Mouse (Mus musculus) liver, adult 2 months (tissue): ENCODE data around the gene Kcna7. TPM values are rescaled to one million over a fixed set of nuclear protein-coding genes. Genes with fewer than 3 reads are reported as not detected.

Experiments
- DNase-seq: peaks from one replicate; pipeline ENCODE4 v3.0.0-alpha.2; 2011; ENCODE audit warnings: low read depth, low spot score; ENCODE audit errors: extremely low read depth
- H3K27ac ChIP-seq: fragments of 200-500 bp; replicated peaks from 2 replicates; pipeline ENCODE4 v1.5.1; 2012; ENCODE audit warnings: low read depth, mild to moderate bottlenecking, control low read depth, inconsistent platforms, low read length; ENCODE audit not compliant: insufficient read depth
- H3K27me3 ChIP-seq: fragments of 200-500 bp; 2 replicates; pipeline ENCODE4 v1.6.1; 2012; ENCODE audit warnings: mild to moderate bottlenecking, moderate library complexity, low read length, inconsistent platforms; ENCODE audit not compliant: control insufficient read depth, insufficient read depth
- H3K36me3 ChIP-seq: fragments of 200-500 bp; 2 replicates; pipeline ENCODE4 v1.6.1; 2012; ENCODE audit warnings: low read length, inconsistent platforms; ENCODE audit not compliant: control insufficient read depth, insufficient read depth
- H3K4me1 ChIP-seq: fragments of 200-500 bp; 2 replicates; pipeline ENCODE4 v1.6.1; 2011; ENCODE audit warnings: low read length; ENCODE audit not compliant: control insufficient read depth, insufficient read depth
- H3K4me3 ChIP-seq: fragments of 200-500 bp; 2 replicates; pipeline ENCODE4 v1.5.1; 2011; ENCODE audit warnings: low read depth, mild to moderate bottlenecking, control low read depth, low read length, moderate library complexity; ENCODE audit not compliant: insufficient read depth
- H3K79me2 ChIP-seq: fragments of 200-500 bp; 2 replicates; pipeline ENCODE4 v1.6.1; 2012; ENCODE audit warnings: inconsistent platforms, mild to moderate bottlenecking, low read length, moderate library complexity; ENCODE audit not compliant: control insufficient read depth, insufficient read depth
- H3K9ac ChIP-seq: fragments of 200-500 bp; 2 replicates; pipeline ENCODE4 v1.6.1; 2012; ENCODE audit warnings: low read depth, mild to moderate bottlenecking, control low read depth, inconsistent platforms, low read length
- CTCF ChIP-seq: fragments of 200-500 bp; IDR thresholded peaks from 2 replicates; pipeline ENCODE4 v1.5.1; 2011; ENCODE audit warnings: low read depth, low read length, control low read depth
- POLR2A ChIP-seq: fragments of 200-500 bp; IDR thresholded peaks from 2 replicates; pipeline ENCODE4 v1.6.1; 2011; ENCODE audit warnings: low read length, control low read depth; ENCODE audit not compliant: insufficient read depth; ENCODE audit errors: extremely low read depth
- WGBS: fragments of 180-500 bp; shearing (Covaris S2); methylation state at CpG from one replicate; pipeline ENCODE4 v1.1.7; 2018; 5-methylcytosine and 5-hydroxymethylcytosine counted together
- polyA plus RNA-seq: library from polyadenylated mRNA; depleted of rRNA; stranded (reverse); fragments of >200 nt; gene quantifications from 2 replicates; pipeline ENCODE4 v1.2.3, GENCODE M21; 2012
- total RNA-seq: library from RNA; depleted of rRNA; stranded (reverse); fragments of >200 nt; gene quantifications from 2 replicates; pipeline ENCODE4 v1.2.3, GENCODE M21; 2014

Gene Kcna7
- total and polyA plus RNA-seq, 2 experiments: under 0.01 TPM; not detected in 1

DNA sequence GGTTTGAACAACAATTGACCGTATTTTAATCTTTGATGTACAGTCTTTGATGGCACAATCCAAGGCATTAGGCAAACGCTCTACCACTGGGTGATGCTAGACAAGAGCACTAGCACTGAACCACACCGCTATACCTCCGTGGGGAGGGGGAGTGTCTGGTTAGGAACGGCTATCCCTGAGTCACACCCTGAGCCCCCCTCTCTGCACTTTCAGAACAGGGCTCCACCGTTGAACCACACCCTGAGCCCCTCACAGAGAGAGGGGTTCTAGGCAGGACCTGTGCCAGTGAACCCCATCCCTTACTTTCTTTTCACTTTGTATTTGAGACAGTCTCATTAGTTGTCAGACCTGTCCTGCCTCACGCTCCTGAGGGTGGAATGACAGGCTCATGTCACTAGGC is 2.9 kb downstream of the Kcna7 start:
- DNase-seq: no peak
- peaks cover 12% of the 10 kb centered on the region for H3K27me3 ChIP-seq
- 73% methylated on average over 7 of the region's 7 CpGs for WGBS

DNA sequence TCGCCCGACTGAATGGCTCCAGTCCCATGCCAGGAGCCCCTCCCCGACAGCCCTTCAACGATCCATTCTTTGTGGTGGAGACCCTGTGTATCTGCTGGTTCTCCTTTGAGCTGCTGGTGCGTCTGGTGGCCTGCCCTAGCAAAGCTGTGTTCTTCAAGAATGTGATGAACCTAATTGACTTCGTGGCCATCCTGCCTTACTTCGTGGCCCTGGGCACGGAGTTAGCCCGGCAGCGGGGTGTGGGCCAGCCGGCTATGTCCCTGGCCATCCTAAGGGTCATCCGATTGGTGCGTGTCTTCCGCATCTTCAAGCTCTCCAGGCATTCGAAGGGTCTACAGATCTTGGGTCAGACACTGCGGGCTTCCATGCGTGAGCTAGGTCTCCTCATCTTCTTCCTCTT is 3.5 kb downstream of the Kcna7 start:
- no peak overlapping the region for H3K9ac ChIP-seq
- no peaks in the 10 kb centered on the region for H3K36me3 ChIP-seq
- no peak overlapping the region for H3K4me3 ChIP-seq
- no peak overlapping the region for H3K27ac ChIP-seq
- WGBS: 90% methylated on average over 17 of the region's 17 CpGs
- TF ChIP-seq POLR2A: no peak
- TF ChIP-seq CTCF: no peak
- DNase-seq: no peak
- H3K4me1 ChIP-seq: peaks cover 2% of the 10 kb centered on the region; the same call in 1 of the 2 replicates
- H3K79me2 ChIP-seq: no peaks in the 10 kb centered on the region
- H3K27me3 ChIP-seq: peaks cover 12% of the 10 kb centered on the region

More for the DNA sequence above, 2.9 kb downstream of the Kcna7 start:
- no peak overlapping the region for H3K4me3 ChIP-seq
- peaks cover 2% of the 10 kb centered on the region; the same call in 1 of the 2 replicates for H3K4me1 ChIP-seq
- no peaks in the 10 kb centered on the region for H3K36me3 ChIP-seq
- no peak overlapping the region for H3K27ac ChIP-seq
- no peaks in the 10 kb centered on the region for H3K79me2 ChIP-seq
- H3K9ac ChIP-seq: no peak overlapping the region
- no peak for TF ChIP-seq POLR2A
- TF ChIP-seq CTCF: no peak

DNA sequence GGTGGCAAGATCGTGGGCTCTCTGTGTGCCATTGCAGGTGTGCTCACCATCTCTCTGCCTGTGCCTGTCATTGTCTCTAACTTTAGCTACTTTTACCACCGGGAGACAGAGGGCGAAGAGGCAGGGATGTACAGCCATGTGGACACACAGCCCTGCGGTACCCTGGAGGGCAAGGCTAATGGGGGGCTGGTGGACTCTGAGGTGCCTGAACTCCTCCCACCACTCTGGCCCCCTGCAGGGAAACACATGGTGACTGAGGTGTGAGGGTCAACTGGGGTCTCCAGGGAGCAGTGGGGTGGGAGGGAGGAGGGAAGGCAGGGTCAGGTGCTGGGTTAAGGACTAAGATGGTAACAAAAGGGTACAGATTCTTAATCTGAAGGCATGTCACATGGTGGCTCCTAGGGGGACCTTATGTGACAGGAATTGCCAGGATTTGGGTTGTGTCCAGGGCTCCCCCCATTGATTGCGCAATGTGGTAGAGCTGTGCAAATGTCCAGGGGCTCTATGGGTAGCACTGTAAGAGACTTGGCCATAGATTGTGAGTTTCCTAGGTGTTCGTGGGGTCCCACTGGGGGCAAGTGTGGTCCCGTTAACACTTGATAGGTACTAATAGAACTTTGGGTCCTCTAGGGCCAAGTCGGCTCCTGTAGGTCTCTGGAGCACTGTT is 4.2 kb downstream of the Kcna7 start:
- H3K27me3 ChIP-seq: peaks cover 18% of the 10 kb centered on the region
- H3K4me1 ChIP-seq: peaks cover 2% of the 10 kb centered on the region; the same call in 1 of the 2 replicates
- WGBS: 85% methylated on average over 8 of the region's 8 CpGs
- TF ChIP-seq CTCF: no peak
- no peak for TF ChIP-seq POLR2A
- H3K4me3 ChIP-seq: no peak overlapping the region
- no peaks in the 10 kb centered on the region for H3K36me3 ChIP-seq
- no peak overlapping the region for H3K9ac ChIP-seq
- DNase-seq: no peak
- no peaks in the 10 kb centered on the region for H3K79me2 ChIP-seq
- H3K27ac ChIP-seq: no peak overlapping the region

GRCm38 (mm10) chr7:45412421-45412820 is 7.0 kb downstream of the Kcna7 start:
- Histone ChIP-seq H3K36me3 (no peaks in the 10 kb centered on the region), H3K27me3 (peaks cover 20% of the 10 kb centered on the region; the same call in 1 of the 2 replicates)
- WGBS: 77% methylated on average over 2 of the region's 2 CpGs

GRCm38 (mm10) chr7:45413113-45413863 is 7.8 kb downstream of the Kcna7 start, which contains the start of gene Ntf5:
TSS of gene Ntf5 (plus strand) at chr7:45413695.
- Histone ChIP-seq H3K27ac (no peak within 1 kb of the TSS), H3K4me3 (peak within 1 kb of the TSS; percentile 41; the same call in 1 of the 2 replicates), H3K4me1 (no peaks in the 10 kb centered on the region), H3K36me3 (no peaks in the 10 kb centered on the region), H3K9ac (peak within 1 kb of the TSS; percentile 58), H3K79me2 (no peaks in the 10 kb centered on the region), H3K27me3 (peaks cover 17% of the 10 kb centered on the region; the same call in 1 of the 2 replicates)
- no peak for DNase-seq
- no peak for TF ChIP-seq CTCF
- no peak for TF ChIP-seq POLR2A
- WGBS: 6% methylated on average over 45 of the region's 45 CpGs

More at GRCm38 (mm10) chr7:45412421-45412820, 7.0 kb downstream of the Kcna7 start:
- TF ChIP-seq POLR2A (no peak), CTCF (no peak)
- DNase-seq: no peak
- no peak overlapping the region for H3K27ac ChIP-seq
- no peak overlapping the region for H3K9ac ChIP-seq
- no peaks in the 10 kb centered on the region for H3K4me1 ChIP-seq
- no peak overlapping the region for H3K4me3 ChIP-seq
- H3K79me2 ChIP-seq: no peaks in the 10 kb centered on the region
